Mouse (Mus musculus): ENCODE measurements around the gene Spag7. TPM values are rescaled to one million over a fixed set of nuclear protein-coding genes. Genes with fewer than 3 reads are reported as not detected.

Gene Spag7
- polyA plus RNA-seq, 1 experiment from 2014 or later: 175 TPM

DNA sequence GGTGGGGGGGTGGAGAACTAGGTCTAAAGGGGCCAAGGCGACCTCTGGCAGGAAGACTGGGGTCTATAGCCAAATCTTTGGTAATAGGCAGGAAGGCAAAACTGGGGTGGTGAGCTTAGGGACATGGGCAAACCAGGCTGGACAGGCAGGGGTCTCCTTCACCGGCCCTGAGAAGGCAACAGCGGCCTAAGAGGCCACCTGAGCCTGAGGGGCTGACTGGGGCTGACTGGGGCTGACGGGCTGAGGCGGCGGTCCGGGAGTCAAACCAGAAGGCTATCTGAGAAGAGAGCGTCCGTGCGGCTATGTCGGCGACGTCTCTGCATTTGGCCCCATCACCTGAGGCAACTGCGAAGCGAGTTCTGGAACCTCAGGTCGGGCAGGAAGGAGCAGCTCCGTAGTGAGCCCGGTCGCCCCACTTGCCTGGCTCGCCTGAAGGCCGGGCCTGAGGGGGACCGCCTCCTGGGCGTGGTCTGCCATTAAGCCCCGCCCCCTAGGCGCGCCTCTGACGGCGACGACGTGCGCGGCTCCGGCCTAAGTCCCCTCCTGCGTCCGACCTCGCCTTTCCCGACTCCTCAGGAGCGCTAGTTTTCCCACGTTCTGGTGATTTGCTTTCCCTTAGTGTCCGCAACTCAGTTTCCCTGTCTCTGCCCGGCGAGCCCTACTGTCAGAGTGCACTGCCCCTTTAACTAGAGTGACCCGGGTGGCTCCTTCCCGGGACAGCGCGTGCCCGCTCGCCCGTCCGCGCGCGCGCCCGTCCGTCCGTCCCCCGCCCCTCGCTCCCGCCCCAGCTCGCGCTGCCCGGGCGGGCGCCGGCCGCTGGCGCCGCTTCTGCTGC, 30.7 kb upstream of the Spag7 start, which contains the start of the genes Inca1 and Kif1c:
Inca1 (minus strand) TSS at position 434 of the 835 bp plus-strand sequence.
Kif1c (plus strand) TSS at position 827 of the 835 bp plus-strand sequence.
- Histone ChIP-seq H3K27ac (replicated peaks) (peak within 1 kb of the TSS; percentile 96), H3K4me2 (peak within 1 kb of the TSS; percentile 79), H3K9me3 (no peaks in the 10 kb centered on the region), H3K36me3 (peaks cover 20% of the 10 kb centered on the region), H3K4me3 (peak within 1 kb of the TSS; percentile 80), H3K9ac (peak within 1 kb of the TSS; percentile 95), H3K4me1 (peaks cover 29% of the 10 kb centered on the region), H3K27me3 (replicated peaks) (no peaks in the 10 kb centered on the region)
- ATAC-seq (ENCODE audit: extremely low read depth, insufficient number of reproducible peaks, low FRiP score, low TSS enrichment): peak; percentile 87
- WGBS: 2% methylated on average over 69 of the region's 69 CpGs

- 67% methylated on average over 2 of the region's 2 CpGs for WGBS
- peaks cover 29% of the 10 kb centered on the region for H3K4me1 ChIP-seq
- no peak overlapping the region; the same call in 1 of the 2 replicates for H3K4me3 ChIP-seq
- no peak for ATAC-seq (ENCODE audit: extremely low read depth, insufficient number of reproducible peaks, low FRiP score, low TSS enrichment)
- H3K27me3 ChIP-seq (replicated peaks): no peaks in the 10 kb centered on the region
- H3K4me2 ChIP-seq: no peak overlapping the region
- H3K27ac ChIP-seq (replicated peaks): no peak overlapping the region
- no peaks in the 10 kb centered on the region for H3K9me3 ChIP-seq
- peaks cover 11% of the 10 kb centered on the region for H3K36me3 ChIP-seq
- H3K9ac ChIP-seq: peak overlapping the region; percentile 95; the same call in 1 of the 2 replicates
Observed at GRCm38 (mm10) chr11:70699051-70699450, 29.8 kb upstream of the Spag7 start.

DNA sequence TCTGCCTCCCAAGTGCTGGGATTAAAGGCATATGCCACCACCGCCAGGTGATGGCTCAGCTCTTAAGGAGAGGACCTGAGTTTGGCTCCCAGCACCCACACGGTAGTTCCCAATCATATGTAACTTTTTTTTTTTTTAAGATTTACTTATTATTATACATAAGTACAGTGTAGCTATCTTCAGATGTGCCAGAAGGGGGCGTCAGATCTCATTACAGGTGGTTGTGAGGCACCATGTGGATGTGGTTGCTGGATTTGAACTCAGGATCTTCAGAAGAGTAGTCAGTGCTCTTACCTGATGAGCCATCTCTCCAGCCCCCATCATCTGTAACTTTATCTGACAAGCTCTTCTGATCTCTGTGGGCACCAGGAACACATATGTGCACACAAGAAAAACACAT, 28.2 kb upstream of the Spag7 start:
- WGBS: 67% methylated on average over 3 of the region's 3 CpGs
- ATAC-seq (ENCODE audit: extremely low read depth, insufficient number of reproducible peaks, low FRiP score, low TSS enrichment): no peak
- no peak overlapping the region for H3K4me3 ChIP-seq
- H3K27ac ChIP-seq (replicated peaks): no peak overlapping the region
- peaks cover 15% of the 10 kb centered on the region for H3K4me1 ChIP-seq
- no peaks in the 10 kb centered on the region for H3K36me3 ChIP-seq
- H3K27me3 ChIP-seq (replicated peaks): no peaks in the 10 kb centered on the region
- H3K4me2 ChIP-seq: no peak overlapping the region
- H3K9ac ChIP-seq: no peak overlapping the region
- no peaks in the 10 kb centered on the region for H3K9me3 ChIP-seq

DNA sequence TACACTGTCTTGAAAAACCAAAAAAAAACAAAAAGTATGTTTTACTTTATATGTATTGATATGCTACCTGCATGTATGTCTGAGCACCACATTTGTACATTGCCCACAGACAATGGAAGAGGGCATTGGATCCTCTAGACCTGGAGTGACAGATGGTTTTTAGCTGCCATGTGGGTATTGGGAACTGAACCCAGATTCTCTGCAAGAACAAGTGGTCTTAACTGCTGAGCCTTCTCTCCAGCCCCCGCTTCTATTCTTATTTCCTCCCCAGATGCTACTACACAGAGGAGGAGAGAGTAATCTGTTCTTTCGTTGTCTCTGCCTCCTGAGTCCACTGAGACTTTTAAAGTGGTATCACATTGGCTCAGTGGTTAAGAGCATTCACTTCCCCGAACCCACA, 24.3 kb upstream of the Spag7 start:
- no peak for ATAC-seq (ENCODE audit: extremely low read depth, insufficient number of reproducible peaks, low FRiP score, low TSS enrichment)
- no peaks in the 10 kb centered on the region for H3K9me3 ChIP-seq
- H3K27me3 ChIP-seq (replicated peaks): no peaks in the 10 kb centered on the region
- no peak overlapping the region for H3K4me3 ChIP-seq
- no peak overlapping the region for H3K27ac ChIP-seq (replicated peaks)
- H3K4me2 ChIP-seq: no peak overlapping the region
- WGBS: 43% methylated on average over 3 of the region's 3 CpGs
- H3K36me3 ChIP-seq: no peaks in the 10 kb centered on the region
- H3K4me1 ChIP-seq: peaks cover 15% of the 10 kb centered on the region
- no peak overlapping the region for H3K9ac ChIP-seq

DNA sequence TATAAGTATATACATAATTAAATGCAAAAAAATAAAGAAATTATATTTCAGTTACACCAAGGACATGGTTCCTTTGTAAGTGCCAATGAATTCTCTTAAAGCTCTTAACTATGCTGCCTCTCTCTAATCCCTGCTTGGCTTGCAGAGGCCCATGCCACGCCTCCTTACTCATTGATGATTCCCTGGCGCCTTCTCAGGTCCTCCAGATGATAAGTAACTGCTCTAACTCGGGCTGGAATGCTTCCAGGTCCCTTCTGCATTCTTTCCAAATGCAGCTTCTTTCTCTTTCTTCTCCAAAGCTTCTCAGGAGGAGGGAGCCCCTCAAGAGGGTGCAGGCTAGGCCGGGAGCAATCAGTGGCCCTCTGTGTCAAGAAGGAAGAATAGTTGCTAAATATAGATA, 20.4 kb upstream of the Spag7 start:
- Histone ChIP-seq H3K4me3 (no peak overlapping the region), H3K27ac (replicated peaks) (no peak overlapping the region)

DNA sequence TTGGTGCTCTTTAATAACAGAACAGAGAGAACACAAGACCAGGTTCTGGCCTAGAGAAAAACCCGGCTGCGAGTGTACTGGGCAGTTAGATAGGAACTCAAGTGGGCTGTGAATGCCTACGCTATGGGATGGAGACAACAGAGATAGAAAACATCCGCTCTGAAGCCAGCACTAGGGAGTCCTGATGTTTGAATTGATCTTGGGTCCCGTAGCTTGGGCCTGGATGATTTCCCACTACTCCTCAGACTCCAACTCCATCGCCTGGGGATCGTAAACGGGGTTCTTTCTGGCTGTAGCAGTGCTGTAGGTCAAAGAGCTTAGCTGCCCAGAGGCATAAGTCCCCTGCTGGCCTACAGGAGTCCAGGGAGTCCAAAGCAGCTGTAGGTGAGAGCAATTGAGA, 19.2 kb upstream of the Spag7 start:
- H3K27me3 ChIP-seq (replicated peaks): no peaks in the 10 kb centered on the region
- peak overlapping the region; percentile 85 for H3K9ac ChIP-seq
- peaks cover 29% of the 10 kb centered on the region for H3K4me1 ChIP-seq
- peak overlapping the region; percentile 85 for H3K27ac ChIP-seq (replicated peaks)
- ATAC-seq (ENCODE audit: extremely low read depth, insufficient number of reproducible peaks, low FRiP score, low TSS enrichment): no peak
- H3K9me3 ChIP-seq: no peaks in the 10 kb centered on the region
- H3K4me3 ChIP-seq: peak overlapping the region; percentile 82
- WGBS: 15% methylated on average over 8 of the region's 8 CpGs
- H3K4me2 ChIP-seq: peak overlapping the region; percentile 91
- H3K36me3 ChIP-seq: peaks cover 23% of the 10 kb centered on the region

More for the DNA sequence above, 20.4 kb upstream of the Spag7 start:
- Histone ChIP-seq H3K9me3 (no peaks in the 10 kb centered on the region), H3K4me2 (no peak overlapping the region), H3K27me3 (replicated peaks) (no peaks in the 10 kb centered on the region), H3K9ac (no peak overlapping the region; the same call in 1 of the 2 replicates), H3K4me1 (peaks cover 29% of the 10 kb centered on the region), H3K36me3 (peaks cover 10% of the 10 kb centered on the region)
- ATAC-seq (ENCODE audit: extremely low read depth, insufficient number of reproducible peaks, low FRiP score, low TSS enrichment): no peak
- 40% methylated on average over 4 of the region's 4 CpGs for WGBS

DNA sequence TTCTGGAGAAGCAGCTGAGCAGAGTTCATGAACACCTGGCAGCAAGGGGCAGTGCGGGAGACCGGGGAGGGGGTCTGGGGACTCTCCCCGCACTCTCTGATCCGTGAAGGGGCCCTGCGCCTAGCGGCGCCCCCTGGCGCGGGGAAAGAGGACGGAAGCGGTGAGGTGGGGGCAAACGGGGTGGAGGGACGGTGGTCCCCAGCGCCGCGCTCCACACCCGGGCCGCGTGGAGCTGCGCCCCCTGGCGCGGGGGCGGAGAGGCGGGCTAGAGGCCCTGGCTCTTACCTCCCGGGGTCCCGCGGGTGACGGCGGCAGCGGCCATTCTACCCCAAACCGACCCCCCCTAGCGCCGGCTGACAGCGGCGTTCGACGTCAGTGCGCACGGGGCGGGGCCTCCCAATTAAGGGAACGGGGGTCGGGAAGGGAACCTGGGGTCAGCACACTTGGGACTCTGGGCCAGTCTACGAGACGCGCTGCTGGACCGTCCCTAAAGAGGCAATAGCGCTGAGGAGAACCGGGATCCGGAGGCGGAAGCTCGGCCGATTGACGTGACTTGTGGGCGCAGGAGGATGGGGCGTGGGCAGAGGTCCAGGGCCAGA, 18.5 kb upstream of the Spag7 start, which contains the start of gene Camta2:
Camta2 (minus strand) TSS at position 505 of the 599 bp plus-strand sequence.
- ATAC-seq (ENCODE audit: extremely low read depth, insufficient number of reproducible peaks, low FRiP score, low TSS enrichment): peak; percentile 80
- Histone ChIP-seq H3K4me1 (peaks cover 29% of the 10 kb centered on the region), H3K4me3 (peak within 1 kb of the TSS; percentile 82), H3K27ac (replicated peaks) (peak within 1 kb of the TSS; percentile 85), H3K4me2 (peak within 1 kb of the TSS; percentile 91), H3K36me3 (peaks cover 29% of the 10 kb centered on the region), H3K9ac (peak within 1 kb of the TSS; percentile 85), H3K9me3 (no peaks in the 10 kb centered on the region), H3K27me3 (replicated peaks) (no peaks in the 10 kb centered on the region)
- under 1% methylated on average over 55 of the region's 55 CpGs for WGBS

DNA sequence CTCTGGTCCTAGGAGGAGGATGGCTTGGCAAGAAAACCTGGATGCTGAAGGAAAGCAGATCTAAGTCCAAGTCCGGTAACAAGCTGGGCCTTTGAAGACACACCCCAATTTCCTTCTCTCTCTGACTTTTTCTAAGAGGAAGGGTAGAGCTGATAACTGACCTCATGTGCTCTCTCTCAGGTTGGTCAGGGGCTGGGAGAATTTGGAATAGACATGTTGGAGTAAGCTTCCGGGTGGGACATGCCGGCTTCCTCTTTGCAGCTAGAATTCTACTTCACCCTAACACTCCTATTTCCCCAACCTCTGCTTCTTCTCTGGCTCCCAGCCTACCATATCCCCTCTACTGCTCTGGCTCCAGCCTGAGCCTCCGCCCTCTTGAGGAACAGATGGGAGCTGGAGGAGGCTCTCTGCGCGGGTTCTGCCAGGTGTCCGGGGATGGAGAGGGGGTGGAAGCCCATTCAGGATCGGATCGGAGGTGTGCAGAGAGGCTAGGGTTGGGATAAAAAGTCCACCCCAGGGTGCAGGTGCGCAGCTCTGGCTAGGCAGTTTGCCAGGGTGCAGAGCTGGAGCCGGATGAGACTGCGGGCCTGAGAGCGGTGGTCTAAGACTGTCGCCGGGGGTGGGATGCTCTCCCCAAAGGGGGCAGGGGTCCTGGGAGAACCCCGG, 17.8 kb upstream of the Spag7 start:
- Histone ChIP-seq H3K4me2 (peak overlapping the region; percentile 91), H3K27ac (replicated peaks) (peak overlapping the region; percentile 85)
- ATAC-seq (ENCODE audit: extremely low read depth, insufficient number of reproducible peaks, low FRiP score, low TSS enrichment): peak; percentile 24; the same call in 1 of the 2 replicates

DNA sequence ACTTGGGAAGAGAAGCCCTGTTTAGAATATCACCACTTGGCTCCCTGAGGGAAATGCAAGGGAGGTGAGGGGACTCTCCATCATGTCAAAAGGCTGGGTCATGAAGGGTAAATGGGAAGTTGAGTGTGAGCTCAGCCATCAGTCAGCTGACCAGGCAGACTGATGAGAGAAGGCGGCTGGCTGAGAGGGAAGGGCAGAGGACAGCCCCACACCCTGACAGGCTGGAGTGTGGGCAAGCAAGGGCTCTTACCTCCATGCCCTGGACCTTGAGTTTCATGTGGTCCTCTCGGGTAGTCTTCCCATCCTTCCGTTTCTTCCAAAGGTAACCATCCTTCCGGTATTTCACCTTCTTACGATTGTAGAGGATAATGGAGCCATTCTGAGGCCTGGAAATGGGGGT, 14.4 kb upstream of the Spag7 start:
- H3K27me3 ChIP-seq (replicated peaks): no peaks in the 10 kb centered on the region
- no peaks in the 10 kb centered on the region for H3K9me3 ChIP-seq
- peaks cover 24% of the 10 kb centered on the region for H3K4me1 ChIP-seq
- peaks cover 66% of the 10 kb centered on the region for H3K36me3 ChIP-seq
- WGBS: 78% methylated on average over 5 of the region's 5 CpGs
- no peak overlapping the region for H3K4me2 ChIP-seq
- no peak overlapping the region; the same call in 1 of the 2 replicates for H3K9ac ChIP-seq
- H3K4me3 ChIP-seq: no peak overlapping the region
- ATAC-seq (ENCODE audit: extremely low read depth, insufficient number of reproducible peaks, low FRiP score, low TSS enrichment): no peak
- H3K27ac ChIP-seq (replicated peaks): no peak overlapping the region

More for the DNA sequence above, 17.8 kb upstream of the Spag7 start:
- H3K27me3 ChIP-seq (replicated peaks): no peaks in the 10 kb centered on the region
- peak overlapping the region; percentile 85 for H3K9ac ChIP-seq
- H3K4me1 ChIP-seq: peaks cover 35% of the 10 kb centered on the region
- peak overlapping the region; percentile 82 for H3K4me3 ChIP-seq
- WGBS: 4% methylated on average over 16 of the region's 16 CpGs
- peaks cover 36% of the 10 kb centered on the region for H3K36me3 ChIP-seq
- H3K9me3 ChIP-seq: no peaks in the 10 kb centered on the region

DNA sequence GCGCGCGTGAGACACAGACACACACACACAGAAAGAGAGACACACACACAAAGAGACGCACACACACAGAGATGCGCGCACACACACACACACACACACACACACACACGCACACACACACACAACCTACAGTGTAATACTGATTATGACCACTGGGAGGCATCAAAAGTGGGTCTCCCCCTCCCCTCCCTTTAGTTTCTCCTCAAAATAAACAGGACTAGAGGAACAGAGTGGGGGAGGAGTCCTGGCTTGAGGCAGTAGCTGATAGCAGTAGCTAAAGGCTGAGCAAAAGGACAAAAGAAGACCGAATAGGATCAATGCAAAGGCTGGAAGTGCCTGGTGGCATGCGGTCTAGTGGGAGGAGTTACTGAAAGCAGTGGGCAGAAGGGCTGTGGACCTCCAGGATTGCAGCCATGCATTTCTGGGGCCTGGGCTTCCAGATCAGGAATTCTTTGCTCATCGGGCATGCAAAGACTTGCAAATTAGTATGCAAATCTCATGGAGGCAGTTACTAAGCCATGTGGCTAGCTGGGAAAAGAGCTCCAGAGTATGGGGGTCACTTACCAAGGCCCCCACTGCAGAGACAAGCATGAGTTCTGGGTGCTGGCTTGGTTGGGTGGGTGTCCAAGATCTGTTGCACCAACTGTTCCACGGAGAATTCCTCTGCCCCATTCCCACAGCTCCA, 12.8 kb upstream of the Spag7 start:
- no peaks in the 10 kb centered on the region for H3K27me3 ChIP-seq (replicated peaks)
- H3K9ac ChIP-seq: peak overlapping the region; percentile 50; the same call in 1 of the 2 replicates
- 0 out of 2 replicates have a peak overlapping the region, but pooled peaks have one; percentile 20 for H3K27ac ChIP-seq (replicated peaks)
- H3K4me3 ChIP-seq: no peak overlapping the region
- H3K36me3 ChIP-seq: peaks cover 75% of the 10 kb centered on the region
- peaks cover 15% of the 10 kb centered on the region for H3K4me1 ChIP-seq
- H3K9me3 ChIP-seq: no peaks in the 10 kb centered on the region
- ATAC-seq (ENCODE audit: extremely low read depth, insufficient number of reproducible peaks, low FRiP score, low TSS enrichment): no peak
- 25% methylated on average over 11 of the region's 11 CpGs for WGBS
- peak overlapping the region; percentile 22; the same call in 1 of the 2 replicates for H3K4me2 ChIP-seq
